Mouse (Mus musculus): ENCODE results near the gene Cherp. TPM values are rescaled to one million over a fixed set of nuclear protein-coding genes. Genes with fewer than 3 reads are reported as not detected.

The Cherp gene
- polyA plus RNA-seq, 1 experiment from 2014 or later, result 55.7 TPM

- Histone ChIP-seq H3K27ac (replicated peaks; ENCODE audit: low read depth, low read length) (no peak overlapping the region), H3K4me1 (ENCODE audit: control insufficient read depth, insufficient read depth, low read length) (no peaks in the 10 kb centered on the region), H3K27me3 (ENCODE audit: control insufficient read depth, insufficient read depth, low read length) (no peaks in the 10 kb centered on the region), H3K36me3 (replicated peaks; ENCODE audit: control insufficient read depth, insufficient read depth, low read depth, low read length) (no peaks in the 10 kb centered on the region), H3K9ac (replicated peaks; ENCODE audit: low read length) (no peak overlapping the region), H3K9me3 (replicated peaks; ENCODE audit: control insufficient read depth, low read length) (no peaks in the 10 kb centered on the region), H3K4me2 (ENCODE audit: low read depth, low read length) (no peak overlapping the region), H3K4me3 (ENCODE audit: low read depth, low read length) (no peak overlapping the region)
- DNase-seq (ENCODE audit: low spot score) (no peak), ATAC-seq (replicated peaks; ENCODE audit: insufficient number of reproducible peaks, low FRiP score, low TSS enrichment, low read depth) (no peak)
- WGBS, result 89% methylated on average over 1 of the region's 1 CpGs
Measured at GRCm38 (mm10) chr8:72500521-72500931, 25.5 kb upstream of the Cherp start.

- Histone ChIP-seq H3K9me3 (replicated peaks; ENCODE audit: control insufficient read depth, low read length) (no peaks in the 10 kb centered on the region), H3K9ac (replicated peaks; ENCODE audit: low read length) (no peak overlapping the region), H3K27me3 (ENCODE audit: control insufficient read depth, insufficient read depth, low read length) (no peaks in the 10 kb centered on the region), H3K36me3 (replicated peaks; ENCODE audit: control insufficient read depth, insufficient read depth, low read depth, low read length) (no peaks in the 10 kb centered on the region), H3K4me3 (ENCODE audit: low read depth, low read length) (no peak overlapping the region), H3K27ac (replicated peaks; ENCODE audit: low read depth, low read length) (no peak overlapping the region), H3K4me2 (ENCODE audit: low read depth, low read length) (no peak overlapping the region), H3K4me1 (ENCODE audit: control insufficient read depth, insufficient read depth, low read length) (no peaks in the 10 kb centered on the region)
- WGBS, result 82% methylated on average over 2 of the region's 2 CpGs
- DNase-seq (ENCODE audit: low spot score) (no peak), ATAC-seq (replicated peaks; ENCODE audit: insufficient number of reproducible peaks, low FRiP score, low TSS enrichment, low read depth) (no peak)
Measured at GRCm38 (mm10) chr8:72499521-72500284, 24.7 kb upstream of the Cherp start.

GRCm38 (mm10) chr8:72498527-72498926 is 23.5 kb upstream of the Cherp start:
- H3K4me2 ChIP-seq (ENCODE audit: low read depth, low read length), result no peak overlapping the region
- no peaks in the 10 kb centered on the region for H3K36me3 ChIP-seq (replicated peaks; ENCODE audit: control insufficient read depth, insufficient read depth, low read depth, low read length)
- ATAC-seq (replicated peaks; ENCODE audit: insufficient number of reproducible peaks, low FRiP score, low TSS enrichment, low read depth), result no peak
- DNase-seq (ENCODE audit: low spot score), result no peak
- H3K27me3 ChIP-seq (ENCODE audit: control insufficient read depth, insufficient read depth, low read length), result no peaks in the 10 kb centered on the region
- 91% methylated on average over 4 of the region's 4 CpGs for WGBS
- H3K4me3 ChIP-seq (ENCODE audit: low read depth, low read length), result no peak overlapping the region
- no peak overlapping the region for H3K9ac ChIP-seq (replicated peaks; ENCODE audit: low read length)
- H3K4me1 ChIP-seq (ENCODE audit: control insufficient read depth, insufficient read depth, low read length), result peaks cover 2% of the 10 kb centered on the region; the same call in 1 of the 2 replicates
- H3K9me3 ChIP-seq (replicated peaks; ENCODE audit: control insufficient read depth, low read length), result no peaks in the 10 kb centered on the region
- no peak overlapping the region for H3K27ac ChIP-seq (replicated peaks; ENCODE audit: low read depth, low read length)

GRCm38 (mm10) chr8:72497911-72498310 is 22.9 kb upstream of the Cherp start:
- no peak for ATAC-seq (replicated peaks; ENCODE audit: insufficient number of reproducible peaks, low FRiP score, low TSS enrichment, low read depth)
- no peaks in the 10 kb centered on the region for H3K27me3 ChIP-seq (ENCODE audit: control insufficient read depth, insufficient read depth, low read length)
- no peak overlapping the region for H3K4me3 ChIP-seq (ENCODE audit: low read depth, low read length)
- H3K27ac ChIP-seq (replicated peaks; ENCODE audit: low read depth, low read length), result no peak overlapping the region
- 79% methylated on average over 1 of the region's 1 CpGs for WGBS
- H3K9me3 ChIP-seq (replicated peaks; ENCODE audit: control insufficient read depth, low read length), result no peaks in the 10 kb centered on the region
- DNase-seq (ENCODE audit: low spot score), result no peak
- H3K9ac ChIP-seq (replicated peaks; ENCODE audit: low read length), result no peak overlapping the region
- no peak overlapping the region for H3K4me2 ChIP-seq (ENCODE audit: low read depth, low read length)
- H3K4me1 ChIP-seq (ENCODE audit: control insufficient read depth, insufficient read depth, low read length), result peaks cover 2% of the 10 kb centered on the region; the same call in 1 of the 2 replicates
- H3K36me3 ChIP-seq (replicated peaks; ENCODE audit: control insufficient read depth, insufficient read depth, low read depth, low read length), result no peaks in the 10 kb centered on the region

- DNase-seq (ENCODE audit: low spot score) (no peak), ATAC-seq (replicated peaks; ENCODE audit: insufficient number of reproducible peaks, low FRiP score, low TSS enrichment, low read depth) (no peak)
- Histone ChIP-seq H3K9ac (replicated peaks; ENCODE audit: low read length) (no peak overlapping the region), H3K4me2 (ENCODE audit: low read depth, low read length) (no peak overlapping the region), H3K9me3 (replicated peaks; ENCODE audit: control insufficient read depth, low read length) (no peaks in the 10 kb centered on the region), H3K36me3 (replicated peaks; ENCODE audit: control insufficient read depth, insufficient read depth, low read depth, low read length) (no peaks in the 10 kb centered on the region), H3K27ac (replicated peaks; ENCODE audit: low read depth, low read length) (no peak overlapping the region), H3K27me3 (ENCODE audit: control insufficient read depth, insufficient read depth, low read length) (no peaks in the 10 kb centered on the region), H3K4me3 (ENCODE audit: low read depth, low read length) (no peak overlapping the region), H3K4me1 (ENCODE audit: control insufficient read depth, insufficient read depth, low read length) (peaks cover 3% of the 10 kb centered on the region; the same call in 1 of the 2 replicates)
- WGBS, result 89% methylated on average over 19 of the region's 19 CpGs
Measured at GRCm38 (mm10) chr8:72496217-72496616, 21.2 kb upstream of the Cherp start.

GRCm38 (mm10) chr8:72495411-72496111 is 20.5 kb upstream of the Cherp start:
- no peak overlapping the region for H3K9ac ChIP-seq (replicated peaks; ENCODE audit: low read length)
- H3K36me3 ChIP-seq (replicated peaks; ENCODE audit: control insufficient read depth, insufficient read depth, low read depth, low read length), result no peaks in the 10 kb centered on the region
- no peak overlapping the region for H3K4me2 ChIP-seq (ENCODE audit: low read depth, low read length)
- H3K4me1 ChIP-seq (ENCODE audit: control insufficient read depth, insufficient read depth, low read length), result peaks cover 4% of the 10 kb centered on the region; the same call in 1 of the 2 replicates
- H3K27me3 ChIP-seq (ENCODE audit: control insufficient read depth, insufficient read depth, low read length), result no peaks in the 10 kb centered on the region
- no peaks in the 10 kb centered on the region for H3K9me3 ChIP-seq (replicated peaks; ENCODE audit: control insufficient read depth, low read length)
- H3K4me3 ChIP-seq (ENCODE audit: low read depth, low read length), result no peak overlapping the region
- DNase-seq (ENCODE audit: low spot score) (no peak), ATAC-seq (replicated peaks; ENCODE audit: insufficient number of reproducible peaks, low FRiP score, low TSS enrichment, low read depth) (no peak)
- H3K27ac ChIP-seq (replicated peaks; ENCODE audit: low read depth, low read length), result no peak overlapping the region
- WGBS, result 84% methylated on average over 23 of the region's 23 CpGs

- peak overlapping the region; percentile 91 for H3K4me3 ChIP-seq (ENCODE audit: low read depth, low read length)
- no peak overlapping the region for H3K27ac ChIP-seq (replicated peaks; ENCODE audit: low read depth, low read length)
- peak overlapping the region; percentile 63 for H3K4me2 ChIP-seq (ENCODE audit: low read depth, low read length)
- WGBS, result 17% methylated on average over 8 of the region's 8 CpGs
- DNase-seq (ENCODE audit: low spot score) (peak; percentile 9), ATAC-seq (replicated peaks; ENCODE audit: insufficient number of reproducible peaks, low FRiP score, low TSS enrichment, low read depth) (no peak)
- no peaks in the 10 kb centered on the region for H3K9me3 ChIP-seq (replicated peaks; ENCODE audit: control insufficient read depth, low read length)
- H3K27me3 ChIP-seq (ENCODE audit: control insufficient read depth, insufficient read depth, low read length), result no peaks in the 10 kb centered on the region
- H3K4me1 ChIP-seq (ENCODE audit: control insufficient read depth, insufficient read depth, low read length), result peaks cover 4% of the 10 kb centered on the region; the same call in 1 of the 2 replicates
- H3K36me3 ChIP-seq (replicated peaks; ENCODE audit: control insufficient read depth, insufficient read depth, low read depth, low read length), result no peaks in the 10 kb centered on the region
- H3K9ac ChIP-seq (replicated peaks; ENCODE audit: low read length), result peak overlapping the region; percentile 67
Measured at GRCm38 (mm10) chr8:72493381-72493780, 18.4 kb upstream of the Cherp start.

GRCm38 (mm10) chr8:72492622-72493081 is 17.6 kb upstream of the Cherp start:
- H3K9me3 ChIP-seq (replicated peaks; ENCODE audit: control insufficient read depth, low read length), result no peaks in the 10 kb centered on the region
- H3K36me3 ChIP-seq (replicated peaks; ENCODE audit: control insufficient read depth, insufficient read depth, low read depth, low read length), result no peaks in the 10 kb centered on the region
- H3K4me3 ChIP-seq (ENCODE audit: low read depth, low read length), result peak overlapping the region; percentile 91
- no peak overlapping the region for H3K27ac ChIP-seq (replicated peaks; ENCODE audit: low read depth, low read length)
- H3K4me2 ChIP-seq (ENCODE audit: low read depth, low read length), result peak overlapping the region; percentile 76
- H3K9ac ChIP-seq (replicated peaks; ENCODE audit: low read length), result peak overlapping the region; percentile 86
- peaks cover 4% of the 10 kb centered on the region; the same call in 1 of the 2 replicates for H3K4me1 ChIP-seq (ENCODE audit: control insufficient read depth, insufficient read depth, low read length)
- H3K27me3 ChIP-seq (ENCODE audit: control insufficient read depth, insufficient read depth, low read length), result no peaks in the 10 kb centered on the region
- DNase-seq (ENCODE audit: low spot score) (peak; percentile 99), ATAC-seq (replicated peaks; ENCODE audit: insufficient number of reproducible peaks, low FRiP score, low TSS enrichment, low read depth) (peak; percentile 93)
- under 1% methylated on average over 50 of the region's 56 CpGs for WGBS

Measured in embryonic facial prominence, embryonic 11.5 days (tissue).